Mouse (Mus musculus): ENCODE results near the gene Olfr319. TPM values are rescaled to one million over a fixed set of nuclear protein-coding genes. Genes with fewer than 3 reads are reported as not detected.

The Olfr319 gene
- not detected for polyA plus RNA-seq (2014; fragmentation: Illumina TruSeq; extraction: RNeasy Lipid Tissue Mini Kit (QIAGEN cat#74804); ENCODE audit: low read depth, low replicate concordance)

GRCm38 (mm10) chr11:58698862-58699261 is at the start of gene Olfr319:
Olfr319 (plus strand) TSS chr11:58699162.

GRCm38 (mm10) chr11:58658596-58658995 is 40.4 kb upstream of the Olfr319 start, which contains the start of gene Olfr322:
Olfr322 (plus strand) TSS chr11:58658782.

GRCm38 (mm10) chr11:58680799-58681198 is 18.2 kb upstream of the Olfr319 start, which contains the start of gene Olfr320:
Olfr320 (plus strand) TSS chr11:58681099.

GRCm38 (mm10) chr11:58723914-58724313 is 25.0 kb downstream of the Olfr319 start, which contains the start of gene Olfr318:
Olfr318 (minus strand) TSS chr11:58724014.

GRCm38 (mm10) chr11:58738792-58739262 is 39.9 kb downstream of the Olfr319 start, which contains the start of gene Olfr317:
Olfr317 (minus strand) TSS chr11:58739212.

GRCm38 (mm10) chr11:58752434-58752833 is 53.5 kb downstream of the Olfr319 start, which contains the start of gene Olfr316:
Olfr316 (plus strand) TSS chr11:58752734.

Other genes starting within 250 kb of the Olfr319 start
- not detected for gene Lypd9, start 246.2 kb upstream of the Olfr319 start, polyA plus RNA-seq (2014; fragmentation: Illumina TruSeq; extraction: RNeasy Lipid Tissue Mini Kit (QIAGEN cat#74804); ENCODE audit: low read depth, low replicate concordance)
- not detected for gene Olfr30, start 236.9 kb upstream of the Olfr319 start, polyA plus RNA-seq (2014; fragmentation: Illumina TruSeq; extraction: RNeasy Lipid Tissue Mini Kit (QIAGEN cat#74804); ENCODE audit: low read depth, low replicate concordance)
- 0.13 TPM for gene Olfr332, start 206.6 kb upstream of the Olfr319 start, polyA plus RNA-seq (2014; fragmentation: Illumina TruSeq; extraction: RNeasy Lipid Tissue Mini Kit (QIAGEN cat#74804); ENCODE audit: low read depth, low replicate concordance)
- gene Olfr331, start 196.6 kb upstream of the Olfr319 start, polyA plus RNA-seq (2014; fragmentation: Illumina TruSeq; extraction: RNeasy Lipid Tissue Mini Kit (QIAGEN cat#74804); ENCODE audit: low read depth, low replicate concordance), result not detected
- gene Olfr330, start 164.3 kb upstream of the Olfr319 start, polyA plus RNA-seq (2014; fragmentation: Illumina TruSeq; extraction: RNeasy Lipid Tissue Mini Kit (QIAGEN cat#74804); ENCODE audit: low read depth, low replicate concordance), result not detected
- gene Olfr329-ps, start 152.7 kb upstream of the Olfr319 start, polyA plus RNA-seq (2014; fragmentation: Illumina TruSeq; extraction: RNeasy Lipid Tissue Mini Kit (QIAGEN cat#74804); ENCODE audit: low read depth, low replicate concordance), result not detected
- gene Olfr328, start 143.5 kb upstream of the Olfr319 start, polyA plus RNA-seq (2014; fragmentation: Illumina TruSeq; extraction: RNeasy Lipid Tissue Mini Kit (QIAGEN cat#74804); ENCODE audit: low read depth, low replicate concordance), result not detected
- not detected for gene Olfr224, start 128.6 kb upstream of the Olfr319 start, polyA plus RNA-seq (2014; fragmentation: Illumina TruSeq; extraction: RNeasy Lipid Tissue Mini Kit (QIAGEN cat#74804); ENCODE audit: low read depth, low replicate concordance)
- gene Olfr325, start 121.4 kb upstream of the Olfr319 start, polyA plus RNA-seq (2014; fragmentation: Illumina TruSeq; extraction: RNeasy Lipid Tissue Mini Kit (QIAGEN cat#74804); ENCODE audit: low read depth, low replicate concordance), result not detected
- not detected for gene Olfr324, start 104.0 kb upstream of the Olfr319 start, polyA plus RNA-seq (2014; fragmentation: Illumina TruSeq; extraction: RNeasy Lipid Tissue Mini Kit (QIAGEN cat#74804); ENCODE audit: low read depth, low replicate concordance)
- 45.8 TPM for gene 2210407C18Rik, start 83.1 kb upstream of the Olfr319 start, polyA plus RNA-seq (2014; fragmentation: Illumina TruSeq; extraction: RNeasy Lipid Tissue Mini Kit (QIAGEN cat#74804); ENCODE audit: low read depth, low replicate concordance)
- not detected for gene Olfr323, start 68.7 kb upstream of the Olfr319 start, polyA plus RNA-seq (2014; fragmentation: Illumina TruSeq; extraction: RNeasy Lipid Tissue Mini Kit (QIAGEN cat#74804); ENCODE audit: low read depth, low replicate concordance)
- gene Trim58, start 58.7 kb upstream of the Olfr319 start, polyA plus RNA-seq (2014; fragmentation: Illumina TruSeq; extraction: RNeasy Lipid Tissue Mini Kit (QIAGEN cat#74804); ENCODE audit: low read depth, low replicate concordance), result not detected
- gene Olfr322, start 40.4 kb upstream of the Olfr319 start, polyA plus RNA-seq (2014; fragmentation: Illumina TruSeq; extraction: RNeasy Lipid Tissue Mini Kit (QIAGEN cat#74804); ENCODE audit: low read depth, low replicate concordance), result not detected
- gene Olfr320, start 18.1 kb upstream of the Olfr319 start, polyA plus RNA-seq (2014; fragmentation: Illumina TruSeq; extraction: RNeasy Lipid Tissue Mini Kit (QIAGEN cat#74804); ENCODE audit: low read depth, low replicate concordance), result not detected
- gene Olfr318, start 24.9 kb downstream of the Olfr319 start, polyA plus RNA-seq (2014; fragmentation: Illumina TruSeq; extraction: RNeasy Lipid Tissue Mini Kit (QIAGEN cat#74804); ENCODE audit: low read depth, low replicate concordance), result not detected
- gene Olfr317, start 40.0 kb downstream of the Olfr319 start, polyA plus RNA-seq (2014; fragmentation: Illumina TruSeq; extraction: RNeasy Lipid Tissue Mini Kit (QIAGEN cat#74804); ENCODE audit: low read depth, low replicate concordance), result not detected
- not detected for gene Olfr316, start 53.6 kb downstream of the Olfr319 start, polyA plus RNA-seq (2014; fragmentation: Illumina TruSeq; extraction: RNeasy Lipid Tissue Mini Kit (QIAGEN cat#74804); ENCODE audit: low read depth, low replicate concordance)
- not detected for gene Olfr315, start 74.0 kb downstream of the Olfr319 start, polyA plus RNA-seq (2014; fragmentation: Illumina TruSeq; extraction: RNeasy Lipid Tissue Mini Kit (QIAGEN cat#74804); ENCODE audit: low read depth, low replicate concordance)
- gene Olfr314, start 83.8 kb downstream of the Olfr319 start, polyA plus RNA-seq (2014; fragmentation: Illumina TruSeq; extraction: RNeasy Lipid Tissue Mini Kit (QIAGEN cat#74804); ENCODE audit: low read depth, low replicate concordance), result not detected
- gene Fam183b, start 102.8 kb downstream of the Olfr319 start, polyA plus RNA-seq (2014; fragmentation: Illumina TruSeq; extraction: RNeasy Lipid Tissue Mini Kit (QIAGEN cat#74804); ENCODE audit: low read depth, low replicate concordance), result not detected
- gene Olfr313, start 115.8 kb downstream of the Olfr319 start, polyA plus RNA-seq (2014; fragmentation: Illumina TruSeq; extraction: RNeasy Lipid Tissue Mini Kit (QIAGEN cat#74804); ENCODE audit: low read depth, low replicate concordance), result not detected
- not detected for gene Olfr312, start 130.1 kb downstream of the Olfr319 start, polyA plus RNA-seq (2014; fragmentation: Illumina TruSeq; extraction: RNeasy Lipid Tissue Mini Kit (QIAGEN cat#74804); ENCODE audit: low read depth, low replicate concordance)
- not detected for gene Olfr311, start 140.1 kb downstream of the Olfr319 start, polyA plus RNA-seq (2014; fragmentation: Illumina TruSeq; extraction: RNeasy Lipid Tissue Mini Kit (QIAGEN cat#74804); ENCODE audit: low read depth, low replicate concordance)
- 12.9 TPM for gene Gm12258, start 148.0 kb downstream of the Olfr319 start, polyA plus RNA-seq (2014; fragmentation: Illumina TruSeq; extraction: RNeasy Lipid Tissue Mini Kit (QIAGEN cat#74804); ENCODE audit: low read depth, low replicate concordance)
- gene 2810021J22Rik, start 168.1 kb downstream of the Olfr319 start, polyA plus RNA-seq (2014; fragmentation: Illumina TruSeq; extraction: RNeasy Lipid Tissue Mini Kit (QIAGEN cat#74804); ENCODE audit: low read depth, low replicate concordance), result 8.3 TPM
- 3.9 TPM for gene Zfp39, start 205.1 kb downstream of the Olfr319 start, polyA plus RNA-seq (2014; fragmentation: Illumina TruSeq; extraction: RNeasy Lipid Tissue Mini Kit (QIAGEN cat#74804); ENCODE audit: low read depth, low replicate concordance)
- gene Btnl10, start 218.7 kb downstream of the Olfr319 start, polyA plus RNA-seq (2014; fragmentation: Illumina TruSeq; extraction: RNeasy Lipid Tissue Mini Kit (QIAGEN cat#74804); ENCODE audit: low read depth, low replicate concordance), result not detected
- gene Rnf187, start 239.8 kb downstream of the Olfr319 start, polyA plus RNA-seq (2014; fragmentation: Illumina TruSeq; extraction: RNeasy Lipid Tissue Mini Kit (QIAGEN cat#74804); ENCODE audit: low read depth, low replicate concordance), result 6.2 TPM
- not detected for gene Hist3h2ba, start 249.8 kb downstream of the Olfr319 start, polyA plus RNA-seq (2014; fragmentation: Illumina TruSeq; extraction: RNeasy Lipid Tissue Mini Kit (QIAGEN cat#74804); ENCODE audit: low read depth, low replicate concordance)